Mouse (Mus musculus) lung, postnatal 10 days (tissue): ENCODE data around the gene Vav3.

Experiments used
- DNase-seq: peaks from one replicate; pipeline ENCODE4 v3.0.0; 2021

The Vav3 gene

GRCm38 (mm10) chr3:109596084-109596483 lies 255.6 kb downstream of the Vav3 start:
- no peak for DNase-seq

GRCm38 (mm10) chr3:109600699-109601451 lies 260.4 kb downstream of the Vav3 start:
- DNase-seq: no peak

- no peak for DNase-seq
Observed at GRCm38 (mm10) chr3:109602753-109603152, 262.3 kb downstream of the Vav3 start.

- no peak for DNase-seq
Observed at GRCm38 (mm10) chr3:109606121-109606520, 265.7 kb downstream of the Vav3 start.

GRCm38 (mm10) chr3:109621721-109622120 lies 281.3 kb downstream of the Vav3 start:
- DNase-seq: peak; percentile 6

GRCm38 (mm10) chr3:109622361-109622760 lies 281.9 kb downstream of the Vav3 start:
- DNase-seq: no peak

GRCm38 (mm10) chr3:109622816-109623215 lies 282.4 kb downstream of the Vav3 start:
- DNase-seq: no peak

- no peak for DNase-seq
Observed at GRCm38 (mm10) chr3:109623770-109624169, 283.3 kb downstream of the Vav3 start.

- DNase-seq: no peak
Observed at GRCm38 (mm10) chr3:109636045-109636444, 295.6 kb downstream of the Vav3 start.

GRCm38 (mm10) chr3:109639386-109639785 lies 298.9 kb downstream of the Vav3 start:
- peak; percentile 67 for DNase-seq

GRCm38 (mm10) chr3:109640796-109641195 lies 300.3 kb downstream of the Vav3 start:
- no peak for DNase-seq

GRCm38 (mm10) chr3:109648242-109648641 lies 307.8 kb downstream of the Vav3 start:
- DNase-seq: no peak

- no peak for DNase-seq
Observed at GRCm38 (mm10) chr3:109651479-109651878, 311.0 kb downstream of the Vav3 start.

- DNase-seq: no peak
Observed at GRCm38 (mm10) chr3:109652860-109653631, 312.6 kb downstream of the Vav3 start.

- no peak for DNase-seq
Observed at GRCm38 (mm10) chr3:109654386-109654785, 313.9 kb downstream of the Vav3 start.

- no peak for DNase-seq
Observed at GRCm38 (mm10) chr3:109671716-109672115, 331.3 kb downstream of the Vav3 start.

- no peak for DNase-seq
Observed at GRCm38 (mm10) chr3:109672925-109673324, 332.5 kb downstream of the Vav3 start.

GRCm38 (mm10) chr3:109680281-109680680 lies 339.8 kb downstream of the Vav3 start:
- DNase-seq: no peak

- no peak for DNase-seq
Observed at GRCm38 (mm10) chr3:109681863-109682262, 341.4 kb downstream of the Vav3 start.

- no peak for DNase-seq
Observed at GRCm38 (mm10) chr3:109683608-109684295, 343.3 kb downstream of the Vav3 start.

GRCm38 (mm10) chr3:109690566-109690965 lies 350.1 kb downstream of the Vav3 start:
- no peak for DNase-seq

GRCm38 (mm10) chr3:109692613-109693012 lies 352.2 kb downstream of the Vav3 start:
- no peak for DNase-seq

GRCm38 (mm10) chr3:109701301-109701700 lies 360.8 kb downstream of the Vav3 start:
- no peak for DNase-seq
